Comparison of ENCODE assay signal across 8 mouse cellular contexts in genomic region chr19:6300402-6300841, GRCm38 (mm10). TPM values are rescaled to one million over a fixed set of nuclear protein-coding genes. Genes with fewer than 3 reads are reported as not detected.
DNase-seq lines count a peak whose midpoint lies in the region; ATAC-seq and TF ChIP-seq lines count a peak whose summit lies in the region.

No protein-coding gene starts in this region.

- no peak for TF ChIP-seq CTCF in bone marrow, adult 2 months (IDR thresholded peaks at IDR 0.05; ENCODE audit: control insufficient read depth, insufficient read depth, low read length)

- no peaks in the 10 kb centered on the region for H3K9me3 ChIP-seq in lung, embryonic 16.5 days (ENCODE audit: control insufficient read depth, low read length)
- no peaks in the 10 kb centered on the region for H3K9me3 ChIP-seq in midbrain, embryonic 14.5 days (ENCODE audit: control insufficient read depth, low read length)

- WGBS in bone marrow, adult 2 months: 47% methylated on average over 7 of the region's 7 CpGs
- WGBS in lung, embryonic 16.5 days: 36% methylated on average over 7 of the region's 7 CpGs
- 64% methylated on average over 7 of the region's 7 CpGs for WGBS in midbrain, embryonic 14.5 days

- peaks cover 14% of the 10 kb centered on the region for H3K36me3 ChIP-seq in lung, embryonic 16.5 days (ENCODE audit: control insufficient read depth, insufficient read depth, low read length)
- peaks cover 52% of the 10 kb centered on the region for H3K36me3 ChIP-seq in midbrain, embryonic 14.5 days (ENCODE audit: control insufficient read depth, insufficient read depth, low read length)

- intact Hi-C loops in heart, postnatal 14 days (cut with DNase I): no loop called here

- peak; percentile 53 for ATAC-seq in lung, embryonic 16.5 days (ENCODE audit: low read depth)
- ATAC-seq in midbrain, embryonic 14.5 days (ENCODE audit: low FRiP score, low TSS enrichment): no peak

- H3K27ac ChIP-seq in bone marrow, adult 2 months (ENCODE audit: control insufficient read depth, insufficient read depth, low read depth, low read length, poor library complexity): peak overlapping the region; percentile 91
- peak overlapping the region; percentile 86 for H3K27ac ChIP-seq in lung, embryonic 16.5 days (ENCODE audit: low read length)
- H3K27ac ChIP-seq in midbrain, embryonic 14.5 days (replicated peaks; ENCODE audit: low read depth, low read length): no peak overlapping the region

- H3K9ac ChIP-seq in lung, embryonic 16.5 days (ENCODE audit: low read length): no peak overlapping the region
- H3K9ac ChIP-seq in midbrain, embryonic 14.5 days (replicated peaks; ENCODE audit: low read length): no peak overlapping the region

- peaks cover 16% of the 10 kb centered on the region for H3K4me1 ChIP-seq in bone marrow, adult 2 months (ENCODE audit: control insufficient read depth, insufficient read depth, low read length)
- H3K4me1 ChIP-seq in lung, embryonic 16.5 days (replicated peaks; ENCODE audit: control insufficient read depth, insufficient read depth, low read length): peaks cover 7% of the 10 kb centered on the region; the same call in 1 of the 2 replicates
- no peaks in the 10 kb centered on the region for H3K4me1 ChIP-seq in midbrain, embryonic 14.5 days (ENCODE audit: control insufficient read depth, insufficient read depth, low read length)

- no peak overlapping the region for H3K4me3 ChIP-seq in bone marrow, adult 2 months (replicated peaks; ENCODE audit: control insufficient read depth, low read depth, low read length)
- H3K4me3 ChIP-seq in lung, embryonic 16.5 days (ENCODE audit: low read length): no peak overlapping the region
- H3K4me3 ChIP-seq in midbrain, embryonic 14.5 days (replicated peaks; ENCODE audit: low read depth, low read length): no peak overlapping the region

- no peak overlapping the region for H3K4me2 ChIP-seq in lung, embryonic 16.5 days (ENCODE audit: low read depth, low read length)
- H3K4me2 ChIP-seq in midbrain, embryonic 14.5 days (ENCODE audit: low read length): no peak overlapping the region

- no peaks in the 10 kb centered on the region for H3K27me3 ChIP-seq in lung, embryonic 16.5 days (ENCODE audit: control insufficient read depth, insufficient read depth, low read depth, low read length)
- H3K27me3 ChIP-seq in midbrain, embryonic 14.5 days (ENCODE audit: control insufficient read depth, insufficient read depth, low read length): no peaks in the 10 kb centered on the region

- TF ChIP-seq POLR2A in bone marrow, adult 2 months (IDR thresholded peaks at IDR 0.05; ENCODE audit: borderline replicate concordance, control insufficient read depth, low read depth, low read length): no peak

- peak; percentile 44 for DNase-seq in gastrocnemius, adult 18-20 months (ENCODE audit: low spot score)
- DNase-seq in gastrocnemius, adult 8-10 months (ENCODE audit: low spot score in 2 of 2): no peak
- peak; percentile 60 to 62 for DNase-seq in heart, postnatal 14 days
- no peak for DNase-seq in thymus, adult 18-20 months
- DNase-seq in midbrain, embryonic 14.5 days: no peak
- no peak for DNase-seq in frontal cortex, postnatal 10 days (ENCODE audit: low spot score in 2 of 2)

RNA-seq across cellular contexts. Expression of gene Cdc42bpg, which starts 5.8 kb away (rescaled TPM):
- 1 to 10 TPM; 6.4 to 8.8 TPM for total RNA-seq in gastrocnemius, adult 18-20 months (2021)
- total RNA-seq in gastrocnemius, adult 8-10 months (2022): 10 to 100 TPM in 1 of 4 experiments, 1 to 10 TPM in 3; 7.6 to 11.5 (median 8.5) TPM
- polyA plus RNA-seq in bone marrow, adult 2 months (2011; ENCODE audit: insufficient read depth, insufficient read length, low replicate concordance, missing spikeins): 7.2 and 13.6 TPM in 2 replicates
- 1 to 10 TPM; 8.9 to 9.8 TPM for total RNA-seq in heart, postnatal 14 days (2021)
- 1.1 and 1.7 TPM in 2 replicates for polyA plus RNA-seq in lung, embryonic 16.5 days (2015; fragmentation: Nextera tagmentation; extraction: Ambion mirVana)
- polyA plus RNA-seq in midbrain, embryonic 14.5 days (2014; fragmentation: Nextera tagmentation; extraction: Ambion mirVana): 0.43 and 1.3 TPM in 2 replicates

RNA-seq across cellular contexts. Expression of gene Ehd1, which starts 23.9 kb away (rescaled TPM):
- total RNA-seq in gastrocnemius, adult 18-20 months (2021): 10 to 100 TPM; 30.2 to 40.3 TPM
- total RNA-seq in gastrocnemius, adult 8-10 months (2022): 10 to 100 TPM; 24.1 to 29.2 (median 26.5) TPM
- polyA plus RNA-seq in bone marrow, adult 2 months (2011; ENCODE audit: insufficient read depth, insufficient read length, low replicate concordance, missing spikeins): 40.0 and 63.1 TPM in 2 replicates
- 100 to 1,000 TPM; 163 to 172 TPM for total RNA-seq in heart, postnatal 14 days (2021)
- polyA plus RNA-seq in lung, embryonic 16.5 days (2015; fragmentation: Nextera tagmentation; extraction: Ambion mirVana): 77.9 and 81.6 TPM in 2 replicates
- 75.0 and 80.1 TPM in 2 replicates for polyA plus RNA-seq in midbrain, embryonic 14.5 days (2014; fragmentation: Nextera tagmentation; extraction: Ambion mirVana)

RNA-seq across cellular contexts. Expression of gene Men1, which starts 34.4 kb away (rescaled TPM):
- 1 to 10 TPM; 6.2 to 6.9 TPM for total RNA-seq in gastrocnemius, adult 18-20 months (2021)
- 1 to 10 TPM; 5.3 to 7.9 (median 6.3) TPM for total RNA-seq in gastrocnemius, adult 8-10 months (2022)
- 17.7 and 33.1 TPM in 2 replicates for polyA plus RNA-seq in bone marrow, adult 2 months (2011; ENCODE audit: insufficient read depth, insufficient read length, low replicate concordance, missing spikeins)
- 10 to 100 TPM; 18.2 to 18.5 TPM for total RNA-seq in heart, postnatal 14 days (2021)
- polyA plus RNA-seq in lung, embryonic 16.5 days (2015; fragmentation: Nextera tagmentation; extraction: Ambion mirVana): 70.9 and 76.9 TPM in 2 replicates
- 54.8 and 55.4 TPM in 2 replicates for polyA plus RNA-seq in midbrain, embryonic 14.5 days (2014; fragmentation: Nextera tagmentation; extraction: Ambion mirVana)

RNA-seq across cellular contexts. Expression of gene Map4k2, which starts 40.5 kb away (rescaled TPM):
- total RNA-seq in gastrocnemius, adult 18-20 months (2021): 1 to 10 TPM; 7.4 to 8.3 TPM
- total RNA-seq in gastrocnemius, adult 8-10 months (2022): 10 to 100 TPM in 1 of 4 experiments, 1 to 10 TPM in 3; 6.9 to 10.7 (median 8.0) TPM
- polyA plus RNA-seq in bone marrow, adult 2 months (2011; ENCODE audit: insufficient read depth, insufficient read length, low replicate concordance, missing spikeins): 128 and 324 TPM in 2 replicates
- total RNA-seq in heart, postnatal 14 days (2021): 10 to 100 TPM; 56.3 TPM
- 24.8 and 27.6 TPM in 2 replicates for polyA plus RNA-seq in lung, embryonic 16.5 days (2015; fragmentation: Nextera tagmentation; extraction: Ambion mirVana)
- 14.3 and 18.8 TPM in 2 replicates for polyA plus RNA-seq in midbrain, embryonic 14.5 days (2014; fragmentation: Nextera tagmentation; extraction: Ambion mirVana)

RNA-seq across cellular contexts. Expression of gene Atg2a, which starts 59.0 kb away (rescaled TPM):
- 10 to 100 TPM; 16.7 to 20.0 TPM for total RNA-seq in gastrocnemius, adult 18-20 months (2021)
- total RNA-seq in gastrocnemius, adult 8-10 months (2022): 10 to 100 TPM; 16.5 to 18.9 (median 18.6) TPM
- 17.0 and 36.4 TPM in 2 replicates for polyA plus RNA-seq in bone marrow, adult 2 months (2011; ENCODE audit: insufficient read depth, insufficient read length, low replicate concordance, missing spikeins)
- total RNA-seq in heart, postnatal 14 days (2021): 10 to 100 TPM; 20.4 to 22.7 TPM
- polyA plus RNA-seq in lung, embryonic 16.5 days (2015; fragmentation: Nextera tagmentation; extraction: Ambion mirVana): 10.3 and 12.6 TPM in 2 replicates
- 13.7 and 15.4 TPM in 2 replicates for polyA plus RNA-seq in midbrain, embryonic 14.5 days (2014; fragmentation: Nextera tagmentation; extraction: Ambion mirVana)

Comparison
In these comparisons a context has a peak if more than half of its experiments do, and no peak if none do; other contexts are left out.
1. DNase-seq: peak in gastrocnemius, adult 18-20 months (single experiment) and heart, postnatal 14 days (2 of 2); none in gastrocnemius, adult 8-10 months (0 of 2), thymus, adult 18-20 months (0 of 2), midbrain, embryonic 14.5 days (single experiment) and frontal cortex, postnatal 10 days (0 of 2).